Mouse (Mus musculus): ENCODE measurements at regions not wholly inside any gene's neighbourhood (a gene's known extent, or its start where the extent isn't known, plus 50 kb on each side); places are given as distances from the start of the nearest gene placed in this dataset.
A peak's percentile ranks its signal among the peaks of the same experiment; 100 is the strongest.

DNA sequence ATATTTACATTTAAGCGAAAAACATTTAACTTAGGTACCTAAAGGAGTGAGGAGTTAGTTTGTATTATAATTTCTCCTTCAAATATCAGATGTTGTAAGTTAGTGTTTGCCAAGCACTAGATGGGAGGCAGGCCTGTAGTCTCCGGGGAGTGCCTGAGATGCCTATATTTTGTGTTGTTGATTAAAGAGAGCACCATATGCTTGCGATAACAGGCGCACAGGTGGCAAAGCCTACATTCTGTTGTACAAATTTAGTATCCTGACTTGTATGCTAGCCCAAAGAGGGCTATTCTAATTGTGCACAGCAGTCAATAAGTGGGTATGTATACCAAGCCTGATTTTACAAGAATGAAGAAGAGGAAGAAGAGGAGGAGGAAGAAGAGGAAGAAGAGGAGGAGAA is 151.8 kb upstream of the Atxn1 start:
- DNase-seq, result no peak

DNA sequence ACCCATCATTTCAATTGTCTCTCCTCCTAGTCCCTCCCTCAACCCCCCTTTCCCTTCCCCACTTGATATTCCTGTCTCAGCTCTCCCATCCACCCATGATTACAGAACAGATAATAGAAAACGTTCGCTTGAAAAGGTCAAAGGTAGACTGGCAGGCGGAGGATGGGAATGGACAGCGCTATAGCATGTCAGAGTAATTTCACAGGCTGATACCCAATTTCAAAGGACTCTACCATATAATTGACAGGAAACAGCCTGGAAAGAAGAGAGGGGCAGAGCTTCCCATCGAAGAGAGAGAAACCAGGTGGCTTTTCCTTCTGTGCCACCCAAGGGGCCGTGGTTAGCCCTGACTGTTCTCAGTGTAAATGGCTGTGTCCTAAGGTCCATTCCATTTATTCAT is 140.2 kb upstream of the Atxn1 start:
- DNase-seq, result no peak

DNA sequence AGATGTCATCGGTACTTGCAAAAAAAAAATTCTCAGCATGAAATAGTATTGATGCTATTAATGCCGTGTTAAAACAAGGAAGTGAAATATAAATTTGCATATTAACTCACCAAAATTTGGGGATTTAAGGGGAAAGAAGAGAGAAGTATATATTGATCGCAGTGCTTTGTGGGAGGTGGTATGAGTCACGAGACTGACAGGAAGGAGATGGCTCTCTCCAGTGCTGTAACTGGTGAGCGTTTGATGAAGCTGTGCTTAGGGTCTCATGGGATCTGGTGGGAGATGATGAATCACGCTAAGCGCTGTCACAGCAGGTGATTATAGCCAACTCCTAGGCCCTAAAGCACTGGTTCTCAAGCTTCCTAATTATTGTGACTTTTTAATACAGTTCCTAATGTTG is 133.8 kb upstream of the Atxn1 start:
- DNase-seq, result no peak

DNA sequence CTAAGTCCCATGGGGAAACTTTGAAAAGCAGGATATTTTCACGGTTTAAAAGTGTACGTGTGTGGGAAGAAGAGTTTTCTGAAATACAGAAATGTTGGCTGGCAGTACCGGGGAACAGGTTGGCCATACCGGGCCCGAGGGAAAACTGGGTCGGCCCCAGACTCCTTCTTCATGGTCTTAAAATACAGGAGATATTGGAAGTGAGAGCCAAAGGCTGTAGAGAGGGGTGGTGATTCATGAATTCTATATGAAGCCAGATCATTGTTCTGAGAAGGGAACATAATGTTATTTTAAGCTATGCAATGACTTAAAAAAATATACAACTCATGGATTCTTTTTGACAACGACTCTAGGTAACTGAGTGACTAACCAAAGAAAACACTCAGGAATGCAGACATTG is 133.3 kb upstream of the Atxn1 start:
- no peak for DNase-seq

DNA sequence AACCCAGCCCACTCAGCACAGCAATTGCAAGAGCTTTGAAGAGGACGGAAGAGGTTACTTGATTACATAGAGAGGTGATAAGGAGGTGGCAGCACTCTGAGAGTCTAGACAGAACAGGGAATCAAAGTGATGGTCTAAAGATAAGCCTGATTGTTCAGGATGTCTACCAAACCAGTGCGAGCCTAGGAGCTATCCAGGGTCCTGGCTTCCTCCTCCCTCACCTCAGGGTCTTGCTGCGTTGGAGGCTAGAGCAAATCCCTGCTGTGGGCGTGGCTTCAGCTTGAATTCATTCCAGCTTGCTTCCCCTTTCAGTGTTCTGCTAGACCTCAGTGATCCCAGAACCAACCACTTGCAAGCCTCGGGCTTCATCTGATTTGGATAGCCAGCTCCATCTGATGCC is 132.2 kb upstream of the Atxn1 start:
- DNase-seq, result peak; percentile 12

DNA sequence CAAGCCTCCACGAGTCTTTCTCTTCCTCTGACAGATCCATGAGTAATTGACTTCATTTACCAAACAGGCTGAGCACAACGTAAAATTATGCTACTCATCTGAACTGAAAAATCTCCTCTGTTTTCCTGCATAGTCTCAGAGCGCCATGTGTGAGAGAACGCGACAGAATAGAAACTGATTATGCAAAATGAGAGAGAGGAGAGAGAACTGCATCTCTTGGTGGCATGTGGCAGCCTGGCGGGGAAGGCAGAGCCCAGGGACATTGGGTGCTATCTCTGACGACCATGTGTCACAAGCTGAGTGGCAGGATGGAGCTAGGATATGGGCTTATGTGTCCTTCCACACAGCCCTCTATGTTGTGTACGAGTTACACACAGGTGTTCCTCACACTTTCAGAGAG is 131.6 kb upstream of the Atxn1 start:
- DNase-seq, result no peak

DNA sequence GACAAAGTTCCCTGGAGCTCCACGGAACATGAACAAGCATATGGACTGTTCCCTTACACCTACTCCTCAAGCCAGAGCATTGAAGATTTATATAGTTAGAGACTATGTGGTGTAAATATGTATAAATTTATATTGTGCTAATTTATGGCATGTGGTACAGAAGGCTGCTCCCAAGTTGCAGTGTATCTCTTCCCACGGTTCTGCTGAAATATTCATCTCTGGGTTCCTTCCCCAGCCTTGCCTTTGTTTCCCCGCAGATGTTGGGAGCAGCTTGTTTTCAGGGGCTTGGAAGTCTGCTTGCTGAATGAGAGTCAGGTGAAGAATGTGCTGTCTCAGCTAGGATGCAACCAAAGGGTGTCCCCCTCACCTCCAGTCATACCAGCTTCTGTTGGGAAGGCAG is 128.0 kb upstream of the Atxn1 start:
- no peak for DNase-seq

DNA sequence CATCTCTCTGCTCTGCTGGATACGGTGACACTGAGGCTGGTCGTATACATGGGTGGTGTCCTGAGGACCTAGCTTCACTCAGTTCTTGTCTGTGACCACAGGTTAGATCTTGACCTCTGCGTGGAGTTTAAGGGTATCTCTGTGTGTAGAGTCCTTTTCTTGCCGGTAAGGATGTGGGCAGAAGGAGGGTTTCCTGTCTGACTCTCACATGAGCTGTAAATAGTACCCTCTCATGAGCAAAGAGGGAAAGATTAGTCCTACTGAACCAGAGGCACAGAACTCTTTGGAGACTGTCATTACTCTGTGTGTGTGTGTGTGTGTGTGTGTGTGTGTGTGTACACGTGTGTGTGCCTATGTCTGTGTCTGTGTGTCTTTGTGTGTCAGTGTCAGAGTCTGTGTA is 126.3 kb upstream of the Atxn1 start:
- DNase-seq, result no peak

DNA sequence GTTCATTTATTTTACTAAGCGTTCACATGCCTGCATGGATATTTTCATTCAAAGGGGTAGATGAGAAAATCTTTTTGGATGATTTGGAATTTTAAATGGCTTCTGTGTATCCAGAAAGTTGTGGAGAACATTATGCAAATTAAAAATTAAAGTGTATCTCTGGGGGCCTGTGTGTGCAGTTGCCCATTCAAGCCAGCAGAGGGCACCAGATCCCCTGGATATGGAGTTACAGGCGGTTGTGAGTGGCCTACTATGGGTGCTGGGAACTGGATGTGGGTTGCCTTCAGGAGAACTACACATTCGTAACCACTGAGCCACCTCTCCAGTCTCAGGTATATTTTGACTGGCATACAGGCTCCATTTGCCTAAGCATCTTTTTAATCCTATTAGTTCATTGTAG is 123.4 kb upstream of the Atxn1 start:
- no peak for DNase-seq

DNA sequence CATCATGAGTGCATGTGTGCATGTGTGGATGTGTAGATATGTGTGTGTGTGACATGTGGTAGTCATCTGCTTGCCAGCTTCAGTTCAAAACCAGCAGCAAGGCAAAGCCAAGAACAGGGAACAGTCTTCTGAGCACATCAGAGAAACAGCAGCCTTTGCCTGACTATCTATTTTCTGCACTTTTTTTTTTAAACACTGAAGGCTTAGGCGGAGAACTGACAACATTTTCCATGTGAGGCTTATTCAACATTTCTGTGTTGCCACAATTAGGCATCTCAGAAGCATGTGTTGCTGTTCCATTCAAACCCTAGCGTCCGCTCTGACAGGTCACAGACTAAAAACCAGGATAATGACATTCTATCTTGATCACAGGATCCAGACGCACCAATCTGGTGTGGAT is 122.9 kb upstream of the Atxn1 start:
- no peak for DNase-seq

DNA sequence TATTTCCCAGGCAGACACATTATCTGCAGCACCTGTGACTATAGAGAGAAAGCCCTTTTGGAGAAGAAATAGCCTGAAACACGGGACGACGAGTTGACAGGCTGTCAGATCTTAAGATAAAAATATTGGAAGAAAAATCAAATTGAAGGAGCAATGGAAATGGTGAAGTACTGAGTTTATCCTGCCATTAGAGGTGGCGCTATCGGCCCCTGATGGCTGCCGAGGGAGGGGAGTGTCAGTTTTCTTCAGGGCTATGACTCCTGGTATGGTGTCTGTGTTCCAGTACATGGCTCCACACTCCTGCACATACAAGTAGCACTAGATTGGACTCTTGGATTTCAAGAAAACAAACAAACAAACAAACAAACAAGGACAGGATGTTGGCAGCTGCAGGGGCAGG is 112.1 kb upstream of the Atxn1 start:
- DNase-seq, result no peak

DNA sequence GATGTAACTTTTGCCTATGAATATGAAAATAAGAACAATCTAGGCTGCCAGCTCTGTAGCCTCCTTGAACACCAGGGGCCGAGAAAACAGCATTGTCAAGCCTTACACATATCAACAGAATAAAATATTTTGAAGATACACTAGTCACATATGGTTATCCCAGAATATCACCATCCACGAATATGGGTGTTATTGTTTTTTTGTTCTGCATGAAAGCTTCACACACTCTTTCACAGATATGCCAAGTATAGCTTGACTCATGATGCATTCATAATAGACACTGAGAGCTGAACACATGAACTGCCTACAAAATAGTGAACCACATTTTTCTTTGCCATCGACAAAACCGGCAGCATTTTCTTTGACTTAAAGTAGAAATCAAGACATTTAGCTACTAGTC is 106.9 kb upstream of the Atxn1 start:
- no peak for DNase-seq

DNA sequence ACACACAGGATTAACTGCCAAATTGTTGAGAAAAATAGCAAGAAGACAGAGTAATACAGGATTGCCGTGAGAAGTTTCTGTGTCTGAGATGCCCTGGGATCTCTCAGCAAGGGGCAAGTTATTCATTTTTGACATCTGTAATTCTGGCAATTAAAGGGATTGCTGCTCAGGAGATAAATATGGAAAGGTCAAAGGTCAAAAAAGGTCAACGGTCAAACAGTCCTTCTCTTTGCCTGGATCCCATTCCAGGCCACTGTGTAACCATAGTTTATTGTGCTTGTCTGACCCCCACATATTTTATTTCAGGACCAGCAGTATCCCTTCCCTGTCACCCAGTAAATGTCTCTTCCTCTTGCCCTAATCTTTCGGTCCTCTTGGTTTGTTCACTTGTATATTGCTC is 104.8 kb upstream of the Atxn1 start:
- DNase-seq, result no peak

DNA sequence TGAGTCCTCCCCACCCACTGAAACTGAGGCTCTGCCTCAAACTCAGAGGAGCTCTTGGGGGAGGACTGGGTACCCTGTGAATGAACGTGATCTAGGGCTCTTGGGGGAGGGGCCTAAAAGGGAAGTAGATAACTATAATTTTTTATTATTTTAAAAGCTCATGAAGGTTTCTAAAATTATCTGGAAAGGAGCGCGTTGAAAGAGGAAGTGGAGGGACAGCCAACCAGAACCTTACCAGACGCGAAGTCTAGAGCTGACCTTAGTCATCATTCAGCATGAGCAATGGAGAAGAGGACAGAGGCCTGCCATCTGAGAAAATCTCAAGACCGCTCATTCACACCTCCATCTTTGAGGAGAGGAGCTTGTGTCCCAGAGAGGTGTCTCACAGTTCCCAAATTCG is 98.0 kb upstream of the Atxn1 start:
- peak; percentile 8 for DNase-seq

DNA sequence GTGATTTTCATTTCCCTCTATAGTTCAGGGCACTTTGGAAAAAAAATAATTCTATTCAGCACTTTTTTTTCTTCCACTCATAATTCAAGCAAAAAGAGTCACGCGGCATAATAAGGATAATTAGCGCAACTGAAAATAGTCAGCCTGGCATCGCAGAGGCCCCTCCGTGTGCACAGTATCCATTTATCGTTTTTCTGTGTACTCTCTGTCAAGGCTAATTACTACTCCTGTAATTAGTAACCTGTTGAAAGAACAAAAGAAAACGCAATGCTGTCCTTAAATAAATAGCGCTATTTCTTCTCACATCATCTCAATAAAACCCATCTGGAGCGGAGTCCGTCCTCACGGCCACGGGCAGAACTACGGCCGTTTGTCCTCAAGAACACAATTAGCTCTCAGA is 95.1 kb upstream of the Atxn1 start:
- no peak for DNase-seq

DNA sequence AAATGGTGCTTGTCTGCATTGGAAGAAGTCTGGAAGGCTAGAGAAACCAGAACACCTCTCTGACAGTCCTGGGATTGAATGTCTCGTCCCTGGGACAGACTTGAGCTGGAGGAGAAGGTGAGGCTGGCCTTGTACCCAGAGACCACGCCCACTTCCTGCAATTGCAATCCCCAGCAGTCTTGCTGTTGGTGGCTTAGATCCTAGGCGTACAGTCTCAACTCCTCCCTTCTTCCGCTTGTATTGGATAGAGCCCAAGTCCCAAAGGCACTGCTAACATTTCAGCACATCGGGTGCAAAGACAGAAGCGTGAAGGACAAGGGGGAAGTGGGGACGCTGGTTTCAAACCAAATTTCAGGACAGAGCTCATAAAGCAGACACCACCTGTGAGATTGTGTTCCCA is 94.1 kb upstream of the Atxn1 start:
- DNase-seq, result peak; percentile 15

DNA sequence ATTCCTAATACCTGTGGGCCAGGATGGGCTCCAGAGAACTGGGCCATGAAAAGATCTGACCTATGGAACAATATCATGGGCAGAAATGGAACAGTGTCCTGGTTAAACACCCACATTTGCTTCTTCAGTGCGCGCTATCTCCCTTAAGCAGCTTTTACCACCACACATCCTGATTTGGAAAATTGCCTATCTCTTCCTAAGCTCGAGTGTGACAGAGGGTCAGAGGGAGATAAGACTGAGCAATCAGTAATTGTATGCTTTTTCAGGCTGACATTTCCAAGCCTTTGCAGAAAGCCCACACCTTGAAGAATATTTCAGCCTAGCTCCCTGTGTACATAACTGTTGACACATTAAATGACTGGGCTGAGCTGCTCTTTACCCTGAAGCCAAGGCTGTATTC is 93.5 kb upstream of the Atxn1 start:
- no peak for DNase-seq

DNA sequence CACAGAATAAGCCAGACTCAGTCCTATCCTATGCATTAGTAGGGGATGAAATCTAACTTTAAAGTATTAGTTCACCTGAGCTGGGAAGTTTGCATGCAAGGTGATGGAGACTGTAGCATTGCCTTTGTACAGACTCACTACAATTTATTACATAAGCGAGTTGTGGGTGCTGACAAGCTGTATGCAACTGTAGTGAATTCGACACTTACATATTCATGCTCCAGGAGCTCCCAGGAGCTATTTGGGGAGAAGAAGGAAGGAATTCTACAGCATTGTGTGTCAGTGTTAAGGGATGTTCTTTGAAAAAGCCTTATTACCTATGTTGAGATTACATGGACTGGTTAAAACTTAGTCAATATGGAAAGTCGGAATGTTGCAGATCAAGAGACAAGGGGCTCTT is 90.6 kb upstream of the Atxn1 start:
- no peak for DNase-seq

DNA sequence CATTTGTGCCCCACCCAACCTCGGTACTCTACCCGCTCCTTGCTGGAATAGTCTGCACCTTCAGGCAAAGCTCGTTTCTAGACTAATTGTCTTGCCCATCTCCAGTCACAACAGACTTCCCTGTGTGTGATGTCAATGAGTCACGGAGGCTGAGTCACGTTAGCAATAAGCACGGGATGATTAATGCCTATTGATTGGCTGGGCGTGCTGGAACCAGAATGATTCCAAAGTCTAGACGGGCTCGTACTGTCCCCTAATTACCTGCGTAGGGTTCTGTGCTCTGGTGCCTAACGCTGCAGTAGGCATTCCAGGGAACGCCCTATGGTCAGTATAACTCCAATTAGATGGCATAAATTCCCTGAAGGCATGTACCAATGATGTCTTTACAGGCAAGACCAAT is 78.8 kb upstream of the Atxn1 start:
- DNase-seq, result no peak

DNA sequence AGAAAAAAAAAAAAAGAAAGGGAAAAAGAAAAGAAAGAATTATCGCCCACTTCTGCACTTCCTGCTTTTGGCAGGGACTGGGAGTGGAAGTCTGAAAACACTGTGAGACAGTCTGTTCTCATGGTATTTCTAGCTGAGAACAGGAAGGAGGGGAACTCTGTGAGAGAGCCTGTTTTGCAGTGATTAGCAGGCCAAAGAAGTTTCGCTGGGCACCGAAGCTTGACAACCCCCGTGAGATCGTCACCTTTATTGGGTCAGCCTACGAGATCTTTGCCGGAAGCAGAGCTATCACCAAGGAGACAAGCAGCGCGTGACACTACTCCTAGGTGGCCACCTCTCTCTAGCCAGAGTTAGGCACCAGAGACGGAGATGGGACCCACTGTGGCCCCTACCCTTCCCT is 78.2 kb upstream of the Atxn1 start:
- DNase-seq, result peak; percentile 42

DNA sequence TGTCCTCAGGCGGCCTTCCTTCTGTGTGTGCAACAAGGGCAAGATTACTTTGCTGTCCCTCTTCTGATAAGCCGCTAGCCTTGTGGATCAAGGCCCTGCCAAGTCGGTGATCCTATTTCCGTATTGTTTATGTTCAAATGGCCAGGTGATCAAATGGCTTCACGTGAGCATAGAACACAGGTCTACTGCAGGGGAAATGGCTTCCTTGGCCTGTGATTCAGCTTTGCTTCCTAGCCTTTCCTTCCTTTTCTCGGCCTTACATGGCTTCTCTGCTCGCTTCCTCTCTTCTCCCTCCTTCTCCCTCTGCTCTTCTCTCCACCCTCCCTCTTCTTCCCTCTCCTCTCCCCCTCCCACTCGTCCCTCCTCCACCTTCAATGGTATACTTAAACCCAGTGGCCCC is 77.4 kb upstream of the Atxn1 start:
- DNase-seq, result no peak

DNA sequence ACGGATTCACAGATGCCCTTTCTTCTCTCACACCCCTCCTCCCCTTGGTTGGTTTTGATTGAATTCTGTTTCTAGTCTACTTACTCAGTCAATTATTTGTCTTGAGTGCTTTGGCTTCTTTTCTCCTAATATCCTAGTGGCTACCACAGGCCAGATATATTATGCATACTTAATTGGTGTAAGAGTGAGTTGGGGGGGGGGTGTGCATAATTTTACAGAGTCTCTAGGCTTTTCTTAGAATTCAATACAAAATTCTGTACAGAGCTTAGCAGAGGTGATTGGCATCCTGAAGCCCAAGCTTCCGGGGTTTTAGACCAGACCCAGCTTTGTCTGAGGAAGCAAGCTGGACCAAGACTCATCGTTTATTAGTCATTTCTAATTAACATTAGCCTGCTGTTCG is 76.7 kb upstream of the Atxn1 start:
- DNase-seq, result no peak

DNA sequence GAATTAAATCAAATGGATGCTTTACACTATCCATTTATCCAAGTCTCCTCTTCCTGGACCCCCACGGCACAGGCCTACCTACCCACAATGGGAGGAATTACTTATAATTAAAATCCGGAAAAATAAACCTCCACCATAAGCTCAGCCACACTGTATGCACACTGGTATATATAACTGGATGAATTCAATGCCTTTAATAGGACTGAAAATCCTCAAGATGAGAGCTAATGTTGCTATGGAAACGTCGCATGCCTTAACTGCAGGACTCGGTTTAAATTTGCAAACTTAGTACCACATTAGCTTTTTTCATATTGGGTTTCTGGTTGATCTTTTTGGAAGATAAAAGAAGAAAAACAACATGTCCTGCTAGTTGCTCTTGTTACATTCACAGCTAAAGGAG is 75.3 kb upstream of the Atxn1 start:
- no peak for DNase-seq

DNA sequence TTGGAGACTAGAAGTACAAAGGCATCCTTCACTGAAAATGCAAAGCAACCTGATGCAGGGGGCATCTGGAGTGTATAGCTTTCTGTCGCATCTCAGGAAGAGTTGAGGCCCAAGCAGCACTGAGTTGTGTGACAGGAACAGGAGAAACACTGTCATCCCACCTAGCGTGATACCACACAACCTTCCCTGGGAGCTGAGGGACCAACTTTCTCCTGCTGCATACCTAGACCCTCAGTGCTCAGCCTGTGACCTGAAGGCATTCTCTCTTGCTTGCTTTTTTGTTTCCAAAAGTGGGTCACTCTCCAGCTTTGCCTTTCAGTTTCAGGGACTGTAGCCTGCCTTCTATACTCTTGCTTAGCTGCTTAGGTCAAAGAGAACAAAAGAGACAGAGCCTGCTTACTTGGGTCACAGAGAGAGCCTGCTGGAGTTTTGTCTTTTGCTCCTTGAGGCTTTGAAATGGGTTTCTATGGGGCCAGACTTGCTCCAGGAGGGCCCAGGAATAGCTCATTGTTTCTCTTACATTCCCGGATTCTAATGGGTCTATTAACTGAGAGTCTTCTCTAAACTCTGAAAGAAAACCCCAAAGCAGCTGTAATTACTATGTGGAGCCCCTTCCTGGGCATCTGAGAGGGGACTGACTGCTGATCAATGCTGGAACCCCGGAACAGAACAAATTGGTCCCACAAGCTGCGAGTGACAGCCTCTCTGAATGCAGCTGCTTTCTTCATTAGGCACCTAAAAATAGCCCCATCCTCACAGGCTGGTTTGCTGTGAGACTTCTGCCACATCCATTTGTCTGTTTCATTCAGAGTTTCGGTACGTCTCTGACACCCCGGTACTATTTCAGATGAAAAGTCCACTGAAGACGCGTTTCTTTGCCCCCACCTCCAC is 73.9 kb upstream of the Atxn1 start:
- no peak for DNase-seq

DNA sequence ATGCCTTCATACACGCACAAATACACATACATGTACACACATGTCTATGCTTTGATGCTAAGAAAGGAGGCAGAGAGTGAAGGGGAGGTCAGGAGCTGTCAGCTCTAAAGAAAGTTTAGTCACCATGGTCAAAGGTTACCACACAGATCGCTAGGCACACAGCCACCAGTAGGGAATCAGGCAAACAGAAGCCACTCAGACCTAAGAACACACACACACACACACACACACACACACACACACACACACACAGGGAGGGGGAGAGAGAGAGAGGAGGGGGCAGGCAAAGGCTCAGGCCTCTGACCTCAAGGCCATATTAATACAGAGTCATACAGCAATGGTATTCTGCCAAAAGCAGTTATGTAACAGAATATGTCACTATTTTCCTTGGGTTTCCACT is 67.5 kb upstream of the Atxn1 start:
- no peak for DNase-seq

Measured in lung, postnatal 36 days (tissue).